Mouse (Mus musculus) embryonic facial prominence, embryonic 15.5 days (tissue): ENCODE measurements at regions not wholly inside any gene's neighbourhood (a gene's known extent, or its start where the extent isn't known, plus 50 kb on each side); places are given as distances from the start of the nearest gene placed in this dataset.

Experiments
- ATAC-seq: fragments of 200-750 bp; cut with Nextera tagmentation; 2 replicates; pipeline ENCODE4 v1.8.0; 2017; ENCODE audit warnings: low read depth, moderate TSS enrichment; ENCODE audit not compliant: insufficient number of reproducible peaks, low FRiP score, low TSS enrichment
- H3K27ac ChIP-seq: fragments of 300-500 bp; sonication (generic); replicated peaks from 2 replicates; pipeline ENCODE4 v1.5.1; 2015; ENCODE audit warnings: mild to moderate bottlenecking, inconsistent platforms
- H3K27me3 ChIP-seq: fragments of 300-500 bp; sonication (generic); 2 replicates; pipeline ENCODE4 v1.6.1; 2015; ENCODE audit warnings: inconsistent platforms
- H3K36me3 ChIP-seq: fragments of 300-500 bp; sonication (generic); 2 replicates; pipeline ENCODE4 v1.6.1; 2015; ENCODE audit warnings: mild to moderate bottlenecking, inconsistent platforms
- H3K4me1 ChIP-seq: fragments of 300-500 bp; sonication (generic); 2 replicates; pipeline ENCODE4 v1.6.1; 2015; ENCODE audit warnings: inconsistent platforms
- H3K4me2 ChIP-seq: fragments of 300-500 bp; sonication (generic); replicated peaks from 2 replicates; pipeline ENCODE4 v1.6.1; 2015; ENCODE audit warnings: mild to moderate bottlenecking, inconsistent platforms
- H3K4me3 ChIP-seq: fragments of 300-500 bp; sonication (generic); replicated peaks from 2 replicates; pipeline ENCODE4 v1.5.1; 2015; ENCODE audit warnings: mild to moderate bottlenecking, inconsistent platforms
- H3K9ac ChIP-seq: fragments of 300-500 bp; sonication (generic); 2 replicates; pipeline ENCODE4 v1.6.1; 2015; ENCODE audit warnings: inconsistent platforms
- H3K9me3 ChIP-seq: fragments of 300-500 bp; sonication (generic); replicated peaks from 2 replicates; pipeline ENCODE4 v1.6.1; 2016; ENCODE audit warnings: inconsistent platforms
- WGBS: fragments of 180-500 bp; shearing (Covaris S2); methylation state at CpG from one replicate; pipeline ENCODE4 v1.1.7; 2015; 5-methylcytosine and 5-hydroxymethylcytosine counted together

DNA sequence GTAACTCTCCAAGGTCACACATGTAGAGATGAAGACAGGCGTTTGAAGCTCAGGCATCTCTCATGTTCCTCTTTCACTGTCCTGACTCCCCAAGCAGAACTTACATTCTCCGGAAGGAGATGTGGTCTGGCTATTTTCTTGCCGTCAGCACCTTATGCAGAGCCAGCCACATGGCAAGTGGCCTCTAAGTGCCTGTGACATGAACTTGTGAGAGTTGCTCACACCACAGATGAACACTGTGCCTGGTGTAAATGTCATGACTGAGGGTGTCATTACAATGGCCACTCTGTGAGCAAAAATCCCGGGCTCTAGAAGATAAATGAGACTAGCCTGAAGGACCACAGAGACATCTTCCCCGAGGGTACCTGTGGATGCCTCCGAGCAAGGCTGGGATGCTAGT, 328.1 kb downstream of the Osr1 start:
- no peak overlapping the region for H3K9ac ChIP-seq
- H3K27ac ChIP-seq: no peak overlapping the region
- H3K36me3 ChIP-seq: no peaks in the 10 kb centered on the region
- ATAC-seq: no peak
- WGBS: 80% methylated on average over 6 of the region's 6 CpGs
- no peak overlapping the region for H3K4me3 ChIP-seq
- H3K4me1 ChIP-seq: no peaks in the 10 kb centered on the region
- no peak overlapping the region for H3K4me2 ChIP-seq
- H3K9me3 ChIP-seq: no peaks in the 10 kb centered on the region
- H3K27me3 ChIP-seq: no peaks in the 10 kb centered on the region

DNA sequence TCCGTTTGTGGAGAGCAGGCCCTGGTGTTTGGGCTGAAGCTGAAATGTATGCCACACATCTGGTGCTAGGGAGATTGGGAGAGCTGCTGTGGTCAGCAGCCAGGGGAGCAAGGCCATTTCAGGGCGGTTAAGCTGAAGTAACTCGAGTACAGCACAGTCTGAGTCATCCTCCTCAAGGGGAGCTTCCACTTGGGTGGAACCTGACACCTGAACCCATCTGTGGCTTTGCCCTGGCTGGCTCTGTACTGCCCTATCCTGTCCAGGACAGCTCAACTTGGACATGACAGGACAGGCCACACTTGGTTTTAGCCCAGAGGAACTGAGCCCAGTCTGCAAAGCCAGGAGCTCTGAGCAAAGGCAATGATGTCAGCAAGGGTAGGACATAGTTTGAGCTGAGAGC, 328.5 kb downstream of the Osr1 start:
- no peaks in the 10 kb centered on the region for H3K27me3 ChIP-seq
- H3K27ac ChIP-seq: no peak overlapping the region
- H3K9ac ChIP-seq: no peak overlapping the region
- H3K4me2 ChIP-seq: no peak overlapping the region
- no peak overlapping the region for H3K4me3 ChIP-seq
- WGBS: 32% methylated on average over 3 of the region's 3 CpGs
- H3K36me3 ChIP-seq: no peaks in the 10 kb centered on the region
- H3K9me3 ChIP-seq: no peaks in the 10 kb centered on the region
- ATAC-seq: 0 out of 2 replicates have a peak, but pooled peaks have one; percentile 47
- no peaks in the 10 kb centered on the region for H3K4me1 ChIP-seq

DNA sequence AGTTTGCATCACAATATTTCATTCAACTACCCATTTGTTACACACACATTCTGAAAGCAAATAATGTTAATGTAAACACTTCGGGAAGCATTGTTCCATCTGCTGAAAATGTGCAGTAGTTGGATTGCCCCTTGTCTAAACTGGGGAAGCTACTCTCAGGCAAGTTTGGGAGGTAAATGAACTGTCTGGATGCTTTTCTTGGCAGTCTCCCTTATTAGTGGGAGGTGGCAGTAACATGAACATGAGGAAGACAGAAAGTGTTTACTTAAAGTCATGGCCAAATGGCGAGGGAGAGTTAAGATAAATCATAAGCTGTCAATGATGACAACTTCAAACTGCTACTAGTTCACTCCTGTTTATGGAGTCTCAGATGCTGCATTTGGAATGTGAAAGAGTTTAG, 332.0 kb downstream of the Osr1 start:
- H3K27me3 ChIP-seq: no peaks in the 10 kb centered on the region
- WGBS: 63% methylated on average over 2 of the region's 2 CpGs
- ATAC-seq: no peak
- no peak overlapping the region for H3K4me2 ChIP-seq
- no peaks in the 10 kb centered on the region for H3K36me3 ChIP-seq
- H3K4me1 ChIP-seq: no peaks in the 10 kb centered on the region
- no peak overlapping the region for H3K4me3 ChIP-seq
- no peaks in the 10 kb centered on the region for H3K9me3 ChIP-seq
- H3K27ac ChIP-seq: no peak overlapping the region
- H3K9ac ChIP-seq: no peak overlapping the region

DNA sequence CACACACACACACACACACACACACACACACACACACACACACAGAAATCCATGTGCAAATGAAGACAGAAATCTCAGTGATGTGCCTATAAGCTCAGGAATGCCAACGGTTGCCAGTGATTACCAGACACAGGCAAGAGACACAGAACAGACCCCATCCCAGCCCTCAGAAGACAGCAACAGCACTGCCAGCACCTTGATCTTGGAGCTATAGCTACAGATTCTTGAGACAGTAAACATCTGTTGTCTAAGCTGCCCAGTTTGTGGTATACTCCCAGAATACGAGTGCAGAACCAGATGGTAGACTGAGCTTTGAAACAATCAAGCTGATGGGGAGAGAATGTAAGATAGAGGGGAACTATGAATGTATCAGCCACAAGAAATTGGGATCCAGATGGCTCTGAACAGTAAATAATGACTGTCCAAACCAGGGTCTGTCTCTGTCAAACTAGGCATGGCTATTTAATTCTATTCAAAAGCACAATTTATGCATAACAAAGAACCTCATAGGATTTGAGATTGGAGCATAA, 333.9 kb downstream of the Osr1 start:
- no peaks in the 10 kb centered on the region for H3K27me3 ChIP-seq
- H3K4me3 ChIP-seq: no peak overlapping the region
- H3K4me1 ChIP-seq: no peaks in the 10 kb centered on the region
- ATAC-seq: no peak
- H3K27ac ChIP-seq: no peak overlapping the region
- no peak overlapping the region for H3K9ac ChIP-seq
- no peaks in the 10 kb centered on the region for H3K36me3 ChIP-seq
- H3K4me2 ChIP-seq: no peak overlapping the region
- WGBS: 40% methylated on average over 2 of the region's 2 CpGs
- H3K9me3 ChIP-seq: no peaks in the 10 kb centered on the region

DNA sequence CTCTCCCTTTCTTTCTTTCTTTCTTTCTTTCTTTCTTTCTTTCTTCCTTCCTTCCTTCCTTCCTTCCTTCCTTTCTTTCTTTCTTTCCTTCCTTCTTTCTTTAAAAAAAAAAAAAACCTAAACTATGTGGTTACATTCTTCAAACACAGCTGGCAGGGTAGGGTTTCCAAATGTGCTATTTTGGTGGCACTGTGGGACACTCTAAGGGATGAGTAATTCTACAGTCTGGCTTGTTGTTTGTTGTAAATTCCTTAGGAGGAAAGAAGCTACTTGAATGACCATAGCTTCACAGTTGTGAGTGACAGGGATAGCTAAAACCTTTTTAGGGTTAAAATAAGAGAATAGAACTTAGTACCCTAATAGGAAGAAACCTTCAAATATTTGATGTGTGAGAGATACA, 342.4 kb downstream of the Osr1 start:
- Histone ChIP-seq H3K27me3 (no peaks in the 10 kb centered on the region), H3K9me3 (no peaks in the 10 kb centered on the region), H3K9ac (no peak overlapping the region), H3K4me1 (no peaks in the 10 kb centered on the region), H3K36me3 (no peaks in the 10 kb centered on the region), H3K4me2 (no peak overlapping the region), H3K4me3 (no peak overlapping the region), H3K27ac (no peak overlapping the region)
- ATAC-seq: no peak

DNA sequence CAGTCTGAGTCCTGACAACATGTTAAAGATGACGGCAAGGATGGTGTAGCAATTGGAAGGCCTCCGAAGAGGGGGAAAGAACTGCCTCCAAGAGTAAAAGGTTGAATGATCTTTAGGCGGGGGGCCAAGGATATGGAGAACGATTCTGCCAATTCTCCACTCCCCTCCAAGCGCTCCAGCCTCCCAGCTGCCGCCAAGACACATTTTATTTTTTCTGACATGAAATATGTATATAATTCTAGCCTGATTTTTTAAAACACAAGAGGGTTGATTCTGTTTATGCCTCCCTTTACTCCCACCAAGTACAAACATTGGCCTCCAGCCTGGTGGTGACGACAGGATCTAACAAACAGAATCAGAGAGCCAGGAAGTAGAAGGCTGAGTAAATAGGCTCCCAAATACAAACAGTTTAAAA, 345.8 kb downstream of the Osr1 start:
- ATAC-seq: peak; percentile 75
- 45% methylated on average over 7 of the region's 7 CpGs for WGBS
- Histone ChIP-seq H3K4me3 (no peak overlapping the region), H3K36me3 (no peaks in the 10 kb centered on the region), H3K4me1 (no peaks in the 10 kb centered on the region), H3K4me2 (no peak overlapping the region), H3K27ac (no peak overlapping the region), H3K27me3 (no peaks in the 10 kb centered on the region), H3K9me3 (no peaks in the 10 kb centered on the region), H3K9ac (no peak overlapping the region)

DNA sequence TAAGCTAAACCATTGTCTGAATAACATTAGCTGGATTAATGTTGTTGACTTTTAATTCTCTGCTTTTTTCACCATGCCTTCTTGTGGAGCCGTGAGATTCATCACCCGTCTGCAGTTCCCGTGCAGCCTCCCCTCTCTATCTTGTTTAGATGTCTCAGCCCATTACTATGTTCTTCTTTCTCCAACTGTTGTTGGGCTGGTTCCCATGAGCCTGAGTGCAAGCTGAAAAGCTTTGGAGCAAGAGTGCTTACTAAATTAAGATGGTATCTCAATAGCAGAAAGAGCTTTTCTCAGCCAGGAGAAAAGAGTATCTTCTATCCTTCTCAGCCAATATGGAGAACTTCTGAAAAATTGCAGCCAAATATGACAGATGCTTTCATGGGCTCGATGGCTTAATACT, 348.1 kb downstream of the Osr1 start:
- H3K27ac ChIP-seq: no peak overlapping the region
- WGBS: 84% methylated on average over 4 of the region's 4 CpGs
- H3K36me3 ChIP-seq: no peaks in the 10 kb centered on the region
- H3K27me3 ChIP-seq: no peaks in the 10 kb centered on the region
- H3K4me3 ChIP-seq: no peak overlapping the region
- no peak for ATAC-seq
- H3K4me1 ChIP-seq: no peaks in the 10 kb centered on the region
- H3K9me3 ChIP-seq: no peaks in the 10 kb centered on the region
- H3K4me2 ChIP-seq: no peak overlapping the region
- H3K9ac ChIP-seq: no peak overlapping the region

DNA sequence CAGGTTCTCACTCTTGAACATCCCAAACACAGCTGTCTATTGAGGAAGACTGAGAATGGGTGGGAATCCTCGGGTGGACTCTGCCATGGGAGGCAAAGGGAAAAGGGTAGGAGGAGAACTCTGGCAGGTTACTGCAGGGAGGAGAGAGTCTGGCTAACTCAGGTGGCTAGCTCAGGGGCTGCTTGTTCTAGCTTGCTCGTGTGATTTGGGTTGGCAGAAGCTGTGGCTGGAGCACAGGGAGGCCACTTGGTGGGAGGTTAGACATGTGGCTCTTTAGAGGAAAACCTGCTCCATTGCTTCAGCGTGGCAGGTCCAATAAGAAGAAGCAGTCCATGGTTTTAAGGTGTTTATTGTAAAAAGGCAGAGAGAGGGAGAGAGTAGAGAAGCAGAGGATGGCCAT, 349.1 kb downstream of the Osr1 start:
- H3K4me1 ChIP-seq: no peaks in the 10 kb centered on the region
- no peak overlapping the region for H3K4me3 ChIP-seq
- H3K4me2 ChIP-seq: no peak overlapping the region
- no peaks in the 10 kb centered on the region for H3K36me3 ChIP-seq
- 55% methylated on average over 3 of the region's 3 CpGs for WGBS
- H3K27me3 ChIP-seq: no peaks in the 10 kb centered on the region
- no peak overlapping the region for H3K9ac ChIP-seq
- H3K9me3 ChIP-seq: no peaks in the 10 kb centered on the region
- H3K27ac ChIP-seq: no peak overlapping the region
- no peak for ATAC-seq

DNA sequence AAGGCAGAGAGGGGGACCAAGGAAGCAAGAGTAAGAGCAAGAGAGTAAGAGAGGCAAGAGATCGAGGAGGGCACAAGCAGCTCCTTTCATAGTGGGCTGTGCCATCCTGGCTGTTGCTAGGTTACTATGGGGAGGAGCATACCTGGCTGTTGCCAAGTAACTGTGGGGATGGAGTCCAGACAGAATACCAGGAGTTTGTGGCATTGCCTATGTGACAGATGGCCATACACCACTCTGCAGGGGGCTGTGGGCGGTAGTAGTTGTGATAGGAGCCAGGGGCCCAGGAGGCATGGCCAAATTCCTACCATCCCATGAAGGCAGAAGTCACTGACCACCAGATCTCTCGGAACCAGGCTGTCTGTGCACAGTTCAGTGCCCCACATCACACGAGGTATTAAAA, 349.5 kb downstream of the Osr1 start:
- Histone ChIP-seq H3K9ac (no peak overlapping the region), H3K4me3 (no peak overlapping the region), H3K27me3 (no peaks in the 10 kb centered on the region), H3K36me3 (no peaks in the 10 kb centered on the region), H3K9me3 (no peaks in the 10 kb centered on the region), H3K27ac (no peak overlapping the region), H3K4me1 (no peaks in the 10 kb centered on the region), H3K4me2 (no peak overlapping the region)
- ATAC-seq: no peak
- 80% methylated on average over 4 of the region's 4 CpGs for WGBS

DNA sequence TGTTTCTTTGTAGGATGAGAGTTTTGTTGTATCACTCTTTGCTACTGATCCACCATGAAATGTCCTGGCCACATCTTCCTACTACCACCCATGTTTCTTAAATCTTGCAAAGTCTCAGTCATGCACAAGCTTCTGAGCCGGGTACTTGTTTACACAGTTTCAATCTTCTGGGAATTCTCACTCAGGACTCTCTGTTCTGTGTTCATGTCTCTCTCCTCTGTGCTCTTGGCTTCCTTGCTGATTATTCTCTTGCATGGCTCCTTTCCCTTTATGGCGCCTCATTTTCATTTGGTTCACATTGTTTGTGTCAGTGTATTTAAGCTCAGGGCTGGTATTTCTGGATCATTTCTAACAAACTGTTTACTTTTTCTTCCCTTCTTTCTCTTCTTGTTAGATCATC, 350.5 kb downstream of the Osr1 start:
- H3K9me3 ChIP-seq: no peaks in the 10 kb centered on the region
- no peak for ATAC-seq
- H3K27ac ChIP-seq: no peak overlapping the region
- H3K4me2 ChIP-seq: no peak overlapping the region
- 71% methylated on average over 2 of the region's 2 CpGs for WGBS
- H3K4me1 ChIP-seq: no peaks in the 10 kb centered on the region
- H3K27me3 ChIP-seq: no peaks in the 10 kb centered on the region
- H3K36me3 ChIP-seq: no peaks in the 10 kb centered on the region
- no peak overlapping the region for H3K9ac ChIP-seq
- no peak overlapping the region for H3K4me3 ChIP-seq

DNA sequence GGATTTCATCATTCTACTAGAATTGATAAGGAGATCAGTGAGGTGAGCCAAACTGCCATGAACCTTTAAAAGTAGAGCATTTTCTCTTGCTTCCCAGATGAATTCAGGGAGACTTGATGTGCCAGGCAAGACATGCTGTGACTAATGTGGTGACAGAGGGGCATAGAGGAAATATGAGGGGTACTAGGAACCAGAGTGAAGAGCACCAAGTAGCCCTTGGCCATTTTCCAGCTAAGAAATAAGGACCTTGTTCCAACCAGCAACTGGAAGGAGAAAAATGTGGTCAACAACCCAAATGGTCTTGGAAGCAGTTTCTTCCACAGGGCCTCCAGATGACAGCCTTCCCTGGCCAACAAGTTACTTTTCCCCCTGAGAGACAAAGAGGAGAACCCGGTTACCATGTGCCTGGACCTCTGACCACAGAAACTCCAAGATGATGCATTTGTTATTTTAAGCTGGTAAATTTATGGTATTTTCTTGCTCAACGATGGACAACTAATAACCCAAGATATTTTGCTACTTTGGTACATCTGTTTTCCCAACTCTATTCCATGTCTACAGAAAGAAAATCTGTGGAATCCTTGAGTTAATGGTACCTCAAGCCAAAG, 351.8 kb downstream of the Osr1 start:
- Histone ChIP-seq H3K4me3 (no peak overlapping the region), H3K27me3 (no peaks in the 10 kb centered on the region), H3K4me2 (no peak overlapping the region), H3K36me3 (no peaks in the 10 kb centered on the region), H3K9me3 (no peaks in the 10 kb centered on the region), H3K9ac (no peak overlapping the region), H3K27ac (no peak overlapping the region), H3K4me1 (no peaks in the 10 kb centered on the region)
- WGBS: 81% methylated on average over 2 of the region's 2 CpGs
- no peak for ATAC-seq

DNA sequence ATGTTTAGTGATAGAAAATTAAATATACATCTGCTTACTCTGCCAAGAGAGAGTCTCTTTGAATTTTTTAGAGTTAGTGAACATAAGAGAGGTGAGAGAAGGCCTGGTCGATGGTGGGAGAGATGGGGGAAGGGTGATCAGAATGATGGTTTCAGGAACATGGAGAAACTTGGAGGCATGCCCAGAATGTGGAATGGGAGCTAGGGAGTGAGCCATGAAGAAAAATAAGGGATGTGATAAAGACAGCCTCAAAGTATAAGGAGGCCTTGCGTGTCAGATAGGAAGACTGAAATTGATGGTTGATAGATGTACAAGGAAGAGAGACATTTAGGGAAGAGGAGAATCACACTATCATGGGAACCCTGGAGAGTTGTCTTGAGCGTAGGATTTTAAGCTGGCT, 354.6 kb downstream of the Osr1 start:
- no peak for ATAC-seq
- H3K36me3 ChIP-seq: no peaks in the 10 kb centered on the region
- H3K4me1 ChIP-seq: no peaks in the 10 kb centered on the region
- H3K9ac ChIP-seq: no peak overlapping the region
- WGBS: 68% methylated on average over 3 of the region's 3 CpGs
- no peaks in the 10 kb centered on the region for H3K9me3 ChIP-seq
- no peak overlapping the region for H3K4me2 ChIP-seq
- H3K27me3 ChIP-seq: no peaks in the 10 kb centered on the region
- no peak overlapping the region for H3K4me3 ChIP-seq
- no peak overlapping the region for H3K27ac ChIP-seq
